In the genomic region with DNA sequence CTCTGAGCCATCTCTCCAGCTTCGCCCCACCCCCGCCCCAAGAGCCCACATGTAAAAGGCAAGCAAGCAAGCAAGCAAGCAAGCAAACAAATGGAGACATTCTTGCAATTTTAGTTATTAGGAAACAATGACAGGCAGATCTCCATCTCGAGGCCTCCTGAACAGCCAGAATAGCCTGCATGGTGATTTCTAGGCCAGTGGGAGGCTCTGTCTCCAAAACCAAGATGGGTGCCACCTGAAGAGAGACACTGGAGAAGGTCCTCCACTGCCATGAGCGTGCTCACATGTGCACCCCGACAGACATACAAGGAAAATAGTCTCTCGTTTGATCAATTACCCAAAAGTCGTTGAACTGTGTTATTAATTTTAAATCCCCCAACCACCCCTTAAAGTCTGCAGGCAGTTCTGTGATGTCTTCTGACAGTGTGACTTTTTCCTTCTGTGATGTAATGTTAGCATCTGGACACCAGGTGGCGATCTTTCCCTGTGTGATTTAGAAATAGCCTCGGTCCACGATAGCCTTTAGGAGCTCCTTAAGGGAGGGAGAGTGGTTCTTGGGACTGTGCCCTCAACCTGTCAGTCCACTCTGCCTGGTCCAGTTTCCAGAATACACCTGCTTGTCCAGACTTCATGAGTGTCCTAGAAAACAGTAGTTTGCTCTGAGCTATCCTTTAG, we compare ENCODE assay signal across 9 mouse cellular contexts. TPM values are rescaled to one million over a fixed set of nuclear protein-coding genes. Genes with fewer than 3 reads are reported as not detected.
DNase-seq lines count a peak whose midpoint lies in the region; ATAC-seq and TF ChIP-seq lines count a peak whose summit lies in the region.
"Had no signal": no experiment of that assay in that cellular context is flagged by ENCODE, and none has a peak within 500 bp of the region (broad histone marks: within the 10 kb centered on the region; RNA-seq: fewer than 3 reads in every experiment).

No protein-coding gene starts in this region.

- peak; percentile 36 to 50 for DNase-seq in heart, adult 2 months
- peak; percentile 65 for DNase-seq in embryonic facial prominence, embryonic 14.5 days (ENCODE audit: low spot score)
- peak; percentile 68 to 72 for DNase-seq in left cerebral cortex, postnatal 25 days (ENCODE audit: low spot score in 2 of 2)
- peak; percentile 7 for DNase-seq in spleen, adult 12 weeks (ENCODE audit: low spot score)

- H3K36me3 ChIP-seq in heart, adult 2 months (ENCODE audit: control insufficient read depth, insufficient read depth, low read length): no peaks in the 10 kb centered on the region
- H3K36me3 ChIP-seq in heart, embryonic 11.5 days (ENCODE audit: control insufficient read depth, insufficient read depth, low read length): no peaks in the 10 kb centered on the region
- H3K36me3 ChIP-seq in embryonic facial prominence, embryonic 14.5 days (ENCODE audit: control insufficient read depth, insufficient read depth, low read length): no peaks in the 10 kb centered on the region
- no peaks in the 10 kb centered on the region for H3K36me3 ChIP-seq in hindbrain, embryonic 15.5 days
- no peaks in the 10 kb centered on the region for H3K36me3 ChIP-seq in midbrain, embryonic 12.5 days

- no peak overlapping the region for H3K4me3 ChIP-seq in heart, adult 2 months
- H3K4me3 ChIP-seq in heart, embryonic 11.5 days (ENCODE audit: low read depth, low read length): no peak overlapping the region
- H3K4me3 ChIP-seq in bone marrow, adult 2 months (replicated peaks; ENCODE audit: control insufficient read depth, low read depth, low read length): no peak overlapping the region
- no peak overlapping the region for H3K4me3 ChIP-seq in embryonic facial prominence, embryonic 14.5 days (ENCODE audit: low read depth, low read length)
- no peak overlapping the region for H3K4me3 ChIP-seq in hindbrain, embryonic 15.5 days
- no peak overlapping the region for H3K4me3 ChIP-seq in midbrain, embryonic 12.5 days
- H3K4me3 ChIP-seq: megakaryocyte, embryonic 14.5 days had no signal

- no peak overlapping the region for H3K4me2 ChIP-seq in heart, embryonic 11.5 days
- no peak overlapping the region for H3K4me2 ChIP-seq in embryonic facial prominence, embryonic 14.5 days (ENCODE audit: low read depth, low read length)
- no peak overlapping the region for H3K4me2 ChIP-seq in hindbrain, embryonic 15.5 days
- no peak overlapping the region for H3K4me2 ChIP-seq in midbrain, embryonic 12.5 days (replicated peaks)

- no peak overlapping the region for H3K9ac ChIP-seq in heart, adult 2 months (ENCODE audit: low read depth, low read length)
- no peak overlapping the region for H3K9ac ChIP-seq in heart, embryonic 11.5 days (ENCODE audit: low read depth, low read length)
- no peak overlapping the region for H3K9ac ChIP-seq in embryonic facial prominence, embryonic 14.5 days (ENCODE audit: low read depth, low read length)
- H3K9ac ChIP-seq in hindbrain, embryonic 15.5 days: no peak overlapping the region
- H3K9ac ChIP-seq in midbrain, embryonic 12.5 days (replicated peaks): no peak overlapping the region

- intact Hi-C loops in heart, adult 2 months (cut with DNase I): loop anchor here (1.0 to 2.0 kb wide), 4 partner anchors 33 to 358 kb away; no protein-coding TSS in a partner anchor
- intact Hi-C loops in left cerebral cortex, postnatal 25 days (cut with DNase I): loop anchor here (1.0 kb wide), 3 partner anchors 124 to 358 kb away; no protein-coding TSS in a partner anchor

- H3K9me3 ChIP-seq in heart, embryonic 11.5 days (replicated peaks; ENCODE audit: control insufficient read depth, low read length): no peaks in the 10 kb centered on the region
- H3K9me3 ChIP-seq in embryonic facial prominence, embryonic 14.5 days (ENCODE audit: control insufficient read depth, low read length): no peaks in the 10 kb centered on the region
- H3K9me3 ChIP-seq in hindbrain, embryonic 15.5 days: no peaks in the 10 kb centered on the region
- no peaks in the 10 kb centered on the region for H3K9me3 ChIP-seq in midbrain, embryonic 12.5 days
- H3K9me3 ChIP-seq: megakaryocyte, embryonic 14.5 days had no signal

- no peak for TF ChIP-seq POLR2A in heart, adult 2 months (IDR thresholded peaks at IDR 0.05; ENCODE audit: insufficient read depth, low read depth, low read length)
- TF ChIP-seq POLR2A in bone marrow, adult 2 months (IDR thresholded peaks at IDR 0.05; ENCODE audit: borderline replicate concordance, control insufficient read depth, low read depth, low read length): no peak

- no peaks in the 10 kb centered on the region for H3K27me3 ChIP-seq in heart, adult 2 months (ENCODE audit: control insufficient read depth, insufficient read depth, low read length)
- H3K27me3 ChIP-seq in heart, embryonic 11.5 days (ENCODE audit: control insufficient read depth, insufficient read depth, low read length): no peaks in the 10 kb centered on the region
- H3K27me3 ChIP-seq in embryonic facial prominence, embryonic 14.5 days (replicated peaks; ENCODE audit: control insufficient read depth, insufficient read depth, low read length): no peaks in the 10 kb centered on the region; the same call in 1 of the 2 replicates
- H3K27me3 ChIP-seq in hindbrain, embryonic 15.5 days: 0 out of 2 replicates have a peak, but pooled peaks cover 3% of the 10 kb centered on the region
- peaks cover 3% of the 10 kb centered on the region; the same call in 1 of the 2 replicates for H3K27me3 ChIP-seq in midbrain, embryonic 12.5 days
- H3K27me3 ChIP-seq: megakaryocyte, embryonic 14.5 days had no signal

- 20% methylated on average over 10 of the region's 10 CpGs for WGBS in heart, adult 2 months
- 20% methylated on average over 10 of the region's 10 CpGs for WGBS in heart, embryonic 11.5 days (ENCODE audit: insufficient replicate concordance)
- WGBS in bone marrow, adult 2 months: 19% methylated on average over 10 of the region's 10 CpGs
- WGBS in embryonic facial prominence, embryonic 14.5 days: 17% methylated on average over 10 of the region's 10 CpGs
- 22% methylated on average over 10 of the region's 10 CpGs for WGBS in hindbrain, embryonic 15.5 days
- WGBS in midbrain, embryonic 12.5 days: 21% methylated on average over 10 of the region's 10 CpGs

- no peaks in the 10 kb centered on the region for H3K79me2 ChIP-seq in heart, adult 2 months (replicated peaks; ENCODE audit: control insufficient read depth, insufficient read depth, low read length)

- no peak overlapping the region for H3K27ac ChIP-seq in heart, adult 2 months
- H3K27ac ChIP-seq in heart, embryonic 11.5 days (ENCODE audit: low read depth, low read length): no peak overlapping the region
- no peak overlapping the region for H3K27ac ChIP-seq in bone marrow, adult 2 months (ENCODE audit: control insufficient read depth, insufficient read depth, low read depth, low read length, poor library complexity)
- H3K27ac ChIP-seq in embryonic facial prominence, embryonic 14.5 days (replicated peaks; ENCODE audit: low read depth, low read length): no peak overlapping the region
- H3K27ac ChIP-seq in hindbrain, embryonic 15.5 days (replicated peaks): no peak overlapping the region
- H3K27ac ChIP-seq in midbrain, embryonic 12.5 days (replicated peaks): no peak overlapping the region

- peaks cover under 1% of the 10 kb centered on the region for H3K4me1 ChIP-seq in heart, adult 2 months (ENCODE audit: control insufficient read depth, insufficient read depth, low read length)
- H3K4me1 ChIP-seq in heart, embryonic 11.5 days (ENCODE audit: control insufficient read depth, insufficient read depth, low read length): no peaks in the 10 kb centered on the region; the same call in 1 of the 2 replicates
- H3K4me1 ChIP-seq in bone marrow, adult 2 months (ENCODE audit: control insufficient read depth, insufficient read depth, low read length): no peaks in the 10 kb centered on the region; the same call in 1 of the 2 replicates
- no peaks in the 10 kb centered on the region for H3K4me1 ChIP-seq in embryonic facial prominence, embryonic 14.5 days (ENCODE audit: control insufficient read depth, insufficient read depth, low read length)
- H3K4me1 ChIP-seq in hindbrain, embryonic 15.5 days (replicated peaks): peaks cover under 1% of the 10 kb centered on the region; the same call in 1 of the 2 replicates
- H3K4me1 ChIP-seq in midbrain, embryonic 12.5 days: no peaks in the 10 kb centered on the region

- no peak for ATAC-seq in heart, embryonic 11.5 days (replicated peaks; ENCODE audit: insufficient number of reproducible peaks, low FRiP score, low TSS enrichment)
- ATAC-seq in embryonic facial prominence, embryonic 14.5 days (ENCODE audit: low read depth): peak; percentile 38; the same call in 1 of the 2 replicates
- peak; percentile 70 for ATAC-seq in hindbrain, embryonic 15.5 days (ENCODE audit: low FRiP score, low read depth)
- peak; percentile 48; the same call in 1 of the 2 replicates for ATAC-seq in midbrain, embryonic 12.5 days (ENCODE audit: low FRiP score, low read depth)

- peak; percentile 85 for TF ChIP-seq CTCF in heart, adult 2 months (IDR thresholded peaks at IDR 0.05)
- TF ChIP-seq CTCF in bone marrow, adult 2 months (IDR thresholded peaks at IDR 0.05; ENCODE audit: control insufficient read depth, insufficient read depth, low read length): peak; percentile 24; the same call in 1 of the 2 replicates

- 0 out of 2 replicates have a peak, but pooled peaks have one; percentile 15 for TF ChIP-seq EP300 in heart, adult 2 months (IDR thresholded peaks at IDR 0.05; ENCODE audit: insufficient read depth, low read depth, low read length)

RNA-seq across cellular contexts. Expression of a gene that starts 6.1 kb away (rescaled TPM):
- 10 to 100 TPM; 25.7 to 30.4 TPM for total RNA-seq in heart, adult 2 months (2021)
- 24.3 and 44.7 TPM in 2 replicates for polyA plus RNA-seq in heart, adult 2 months (2012; rRNA removed)
- 19.4 and 22.3 TPM in 2 replicates for polyA plus RNA-seq in heart, embryonic 11.5 days (2014; fragmentation: Nextera tagmentation; extraction: Ambion mirVana)
- polyA plus RNA-seq in bone marrow, adult 2 months (2011; ENCODE audit: insufficient read depth, insufficient read length, low replicate concordance, missing spikeins): 7.9 and 10.2 TPM in 2 replicates
- 30.1 and 36.2 TPM in 2 replicates for polyA plus RNA-seq in embryonic facial prominence, embryonic 14.5 days (2014; fragmentation: Nextera tagmentation; extraction: Ambion mirVana)
- 29.7 and 32.4 TPM in 2 replicates for polyA plus RNA-seq in hindbrain, embryonic 15.5 days (2015; fragmentation: Nextera tagmentation; extraction: Ambion mirVana)
- 10 to 100 TPM; 60.7 to 69.3 TPM for total RNA-seq in left cerebral cortex, postnatal 25 days (2021)
- polyA plus RNA-seq in midbrain, embryonic 12.5 days (2016; fragmentation: Nextera tagmentation; extraction: Ambion mirVana): 32.0 and 34.2 TPM in 2 replicates

Comparison
In these comparisons a context has a peak if more than half of its experiments do, and no peak if none do; other contexts are left out.
1. DNase-seq: peak in every context shown above with its lines; median percentile 70 in left cerebral cortex, postnatal 25 days; 65 in embryonic facial prominence, embryonic 14.5 days; 43 in heart, adult 2 months; 7 in spleen, adult 12 weeks.